Mouse (Mus musculus): ENCODE results near the gene Zbtb18.

Zbtb18 gene

DNA sequence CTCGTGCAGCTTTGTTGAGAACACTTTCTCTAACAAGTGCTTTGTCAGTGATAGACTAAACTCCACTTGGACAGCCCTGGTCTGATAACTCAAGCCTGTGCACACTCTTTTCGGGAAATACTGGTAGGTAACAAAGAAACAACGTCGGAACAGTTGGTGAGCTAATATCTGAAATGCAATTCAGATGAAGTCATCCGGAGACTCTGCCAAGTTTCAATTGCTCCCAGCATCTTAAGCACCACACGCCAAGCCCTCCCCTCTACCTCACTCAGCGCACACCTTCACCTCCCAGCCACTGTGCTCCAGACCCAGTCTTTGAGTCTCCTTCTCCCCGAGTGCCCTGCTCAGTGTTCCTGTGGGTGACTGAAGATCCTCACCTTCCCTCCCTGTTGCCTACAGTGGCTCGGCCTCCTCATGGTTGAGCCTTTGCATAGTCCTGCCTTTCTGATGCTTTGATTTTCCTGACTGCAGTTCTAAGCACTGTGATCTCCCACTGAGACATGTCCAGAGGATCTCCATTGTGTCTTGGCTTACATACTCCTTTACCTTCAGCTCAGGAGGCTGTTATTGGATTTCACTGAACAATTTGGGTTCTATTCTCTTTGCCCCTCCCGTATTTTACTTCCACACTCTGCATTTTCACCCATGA, 37.3 kb downstream of the Zbtb18 start:
- in situ Hi-C loops (cut with MboI), result no loop called here

DNA sequence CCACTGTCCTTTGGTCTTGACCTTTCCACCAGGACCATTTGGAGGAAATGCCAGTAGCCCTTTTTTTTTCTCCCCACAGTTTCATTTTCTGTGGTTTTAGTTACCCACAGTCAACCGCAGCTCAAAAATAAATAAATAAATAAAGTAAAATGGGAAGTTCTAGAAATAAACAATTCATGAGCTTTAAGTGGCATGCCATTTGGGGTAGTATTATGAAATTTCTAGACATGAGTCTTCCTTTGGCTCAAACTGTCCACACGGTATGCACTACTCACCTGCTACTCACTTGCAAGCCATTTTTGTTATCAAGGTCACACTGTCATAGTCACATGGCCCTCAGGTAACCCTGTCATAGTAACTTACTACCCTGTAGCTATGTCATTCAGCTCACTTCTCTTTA, 41.5 kb downstream of the Zbtb18 start:
- in situ Hi-C loops (cut with MboI), result no loop called here

DNA sequence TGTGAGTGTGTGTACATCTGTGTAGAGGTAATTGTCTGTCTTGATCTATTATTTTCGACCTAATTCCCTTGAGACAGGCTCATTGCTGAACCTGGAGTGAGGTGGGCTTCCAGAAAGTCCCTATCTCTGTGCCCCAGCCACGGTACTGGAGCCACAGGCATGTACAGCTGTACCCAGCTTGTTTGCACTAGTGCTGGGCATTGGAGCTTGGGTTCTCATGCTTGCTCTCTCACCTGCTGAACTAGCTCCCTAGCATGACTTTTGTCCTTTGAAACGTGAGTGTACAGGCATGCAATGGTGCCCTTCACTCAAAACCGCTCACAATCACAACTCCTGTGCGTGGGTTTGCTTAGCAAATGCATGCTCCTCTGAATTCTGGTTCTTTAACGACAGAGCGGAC, 42.1 kb downstream of the Zbtb18 start:
- in situ Hi-C loops (cut with MboI), result no loop called here

GRCm38 (mm10) chr1:177484680-177485079, 42.5 kb downstream of the Zbtb18 start:
- in situ Hi-C loops (cut with MboI), result no loop called here

DNA sequence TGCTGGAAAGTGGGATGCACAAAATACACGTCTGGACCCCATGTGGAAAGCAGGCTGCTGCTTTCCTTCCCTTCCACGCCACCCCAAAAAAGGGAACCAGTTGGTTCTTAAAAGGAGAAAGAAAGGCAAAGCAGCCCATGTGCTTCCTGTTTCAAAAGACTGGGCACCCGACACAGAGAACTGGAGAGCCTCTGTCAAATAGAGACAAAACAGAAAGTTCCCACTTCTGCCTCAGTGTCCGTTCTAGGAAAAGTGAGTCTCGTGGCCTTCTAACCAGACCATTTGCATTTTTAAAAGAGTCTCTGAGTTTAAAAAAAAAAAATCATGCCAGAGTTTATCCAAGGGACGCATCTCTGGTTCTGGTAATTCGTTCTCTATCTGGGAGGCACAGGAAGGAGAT, 47.7 kb downstream of the Zbtb18 start:
- in situ Hi-C loops (cut with MboI), result no loop called here

- in situ Hi-C loops (cut with MboI), result no loop called here
Observed at GRCm38 (mm10) chr1:177490808-177491207, 48.7 kb downstream of the Zbtb18 start.

DNA sequence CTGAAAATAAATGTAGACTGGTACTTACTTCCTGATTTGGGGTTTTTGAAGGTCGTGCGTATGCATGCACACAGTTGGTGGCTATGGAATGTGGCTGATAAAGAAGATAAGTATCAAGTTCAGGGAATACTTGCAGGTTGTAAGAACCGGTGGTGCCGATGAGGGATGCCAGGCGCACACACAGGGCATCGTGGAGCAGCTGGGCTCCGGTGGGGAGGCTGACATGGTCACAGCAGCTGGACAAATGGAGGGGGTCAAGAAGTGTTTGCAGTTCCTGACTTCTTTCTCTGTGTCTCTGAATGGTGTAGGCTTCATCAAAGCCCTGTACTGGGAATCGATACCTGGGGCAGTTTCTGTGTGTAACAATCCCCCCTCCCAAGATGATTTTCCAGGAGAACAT, 49.1 kb downstream of the Zbtb18 start:
- in situ Hi-C loops (cut with MboI), result no loop called here

DNA sequence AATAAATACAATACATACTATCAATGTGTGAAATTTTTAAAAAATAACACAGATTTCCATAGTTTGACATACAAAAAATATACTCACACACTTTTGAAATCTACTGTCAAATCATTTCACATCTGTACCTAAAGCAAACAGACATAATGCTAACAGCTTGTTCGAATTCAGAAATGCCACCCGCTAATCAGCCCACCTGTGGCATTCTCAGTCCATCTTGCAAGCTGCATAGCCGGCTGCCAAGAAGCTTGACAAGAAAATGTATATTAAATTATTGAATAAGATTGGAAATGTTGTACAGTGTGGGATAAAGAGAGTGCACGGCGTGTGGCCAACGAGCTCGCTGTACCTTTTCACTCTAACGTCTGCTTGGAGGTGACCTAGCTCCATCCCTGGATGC, 52.2 kb downstream of the Zbtb18 start:
- in situ Hi-C loops (cut with MboI), result no loop called here

DNA sequence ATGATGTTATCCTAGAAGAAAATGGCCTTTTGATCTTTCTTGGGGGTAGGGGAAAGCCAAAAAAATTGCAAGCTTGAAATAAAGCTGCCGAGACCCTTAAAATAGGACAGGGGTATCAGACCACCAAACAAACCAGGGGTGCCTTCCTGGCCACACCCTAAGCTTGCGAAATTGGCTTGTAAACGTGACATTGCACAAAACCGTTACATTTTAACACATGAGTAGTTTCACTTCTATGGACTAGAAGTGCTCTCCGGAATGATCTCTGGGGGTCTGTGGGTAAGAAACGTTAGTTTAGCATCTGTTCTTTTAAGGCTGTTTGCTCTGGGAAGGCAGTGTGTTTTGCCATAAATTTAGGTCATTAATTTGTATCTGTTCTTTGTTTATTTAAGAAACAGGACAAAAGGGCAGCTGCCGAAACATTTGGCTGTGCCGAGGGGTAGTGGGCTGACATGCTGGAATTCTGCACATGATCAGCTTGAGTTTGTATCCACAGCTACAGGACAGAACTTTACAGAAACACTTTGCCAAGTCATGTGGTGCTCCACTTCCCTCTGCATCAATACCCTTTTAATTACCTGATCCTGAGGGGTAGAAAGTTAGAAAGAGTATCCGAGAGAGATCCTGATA, 52.9 kb downstream of the Zbtb18 start:
- in situ Hi-C loops (cut with MboI), result no loop called here
